Mouse (Mus musculus): ENCODE data around the gene Pappa. TPM values are rescaled to one million over a fixed set of nuclear protein-coding genes. Genes with fewer than 3 reads are reported as not detected.

The Pappa gene
- total RNA-seq, 1 experiment from 2014 or later: 1.1 TPM

DNA sequence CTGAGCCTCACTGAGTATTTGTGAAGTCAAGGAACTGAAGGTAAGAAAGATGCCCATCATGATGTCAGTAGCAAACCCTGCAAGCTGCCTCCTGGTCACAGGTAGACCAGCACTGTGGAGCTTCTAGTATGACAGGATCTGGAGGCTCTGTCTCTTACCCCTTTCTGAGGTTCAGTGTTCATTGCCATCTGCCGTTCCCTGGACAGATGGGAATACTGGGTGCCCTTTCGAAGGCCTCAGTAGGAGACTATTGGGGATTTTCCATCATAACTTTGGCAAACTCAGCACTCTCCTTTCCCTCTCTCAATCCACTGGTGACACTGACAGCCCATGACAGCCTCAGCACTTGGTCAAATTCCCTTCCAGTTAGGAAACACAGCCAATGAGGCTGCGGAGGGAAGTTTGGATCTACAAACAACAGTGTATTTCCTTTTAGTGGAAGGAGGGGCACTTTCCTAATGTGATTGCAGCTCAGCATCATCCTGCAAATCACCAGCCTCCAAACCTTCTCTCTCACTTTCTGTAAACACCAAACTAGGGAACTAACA lies 42.4 kb downstream of the Pappa start:
- DNase-seq: no peak

DNA sequence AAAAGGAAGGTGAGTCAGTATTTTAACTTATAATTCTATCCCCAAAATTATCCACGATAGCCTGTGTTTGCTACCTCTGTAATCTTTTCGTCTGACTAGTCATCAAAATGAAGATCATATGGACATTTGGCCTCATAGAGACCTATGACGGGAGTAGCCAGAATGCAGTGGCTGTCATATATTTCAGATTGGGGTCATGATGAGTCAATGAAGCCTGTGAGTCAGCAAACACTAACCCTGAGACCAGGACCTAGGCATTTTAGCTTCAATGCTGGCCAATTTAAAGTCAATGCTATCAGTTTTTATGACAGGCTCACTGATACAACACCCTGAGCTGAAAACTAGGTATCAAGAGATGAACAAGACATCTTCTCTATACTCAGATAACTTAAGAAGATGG lies 50.5 kb downstream of the Pappa start:
- no peak for DNase-seq

DNA sequence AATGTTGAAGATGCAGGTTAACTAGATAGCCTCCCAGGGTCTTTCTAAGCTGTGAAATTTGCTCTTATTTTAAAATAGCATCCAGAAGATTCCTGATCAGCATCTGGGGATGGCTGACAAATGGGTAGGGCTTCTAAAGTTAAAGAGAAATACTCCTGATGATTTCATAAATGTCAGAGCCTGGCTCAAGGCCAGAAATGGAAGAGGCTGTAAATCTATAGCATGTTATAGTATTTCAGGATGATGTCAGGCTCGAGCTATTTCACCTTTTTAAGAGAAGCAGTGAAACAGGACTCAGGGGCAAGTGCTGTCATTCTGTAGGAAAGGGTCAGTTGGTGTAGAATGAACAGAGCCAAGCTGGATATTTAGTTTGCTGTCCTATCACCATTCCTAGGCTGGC lies 54.2 kb downstream of the Pappa start:
- no peak for DNase-seq

DNA sequence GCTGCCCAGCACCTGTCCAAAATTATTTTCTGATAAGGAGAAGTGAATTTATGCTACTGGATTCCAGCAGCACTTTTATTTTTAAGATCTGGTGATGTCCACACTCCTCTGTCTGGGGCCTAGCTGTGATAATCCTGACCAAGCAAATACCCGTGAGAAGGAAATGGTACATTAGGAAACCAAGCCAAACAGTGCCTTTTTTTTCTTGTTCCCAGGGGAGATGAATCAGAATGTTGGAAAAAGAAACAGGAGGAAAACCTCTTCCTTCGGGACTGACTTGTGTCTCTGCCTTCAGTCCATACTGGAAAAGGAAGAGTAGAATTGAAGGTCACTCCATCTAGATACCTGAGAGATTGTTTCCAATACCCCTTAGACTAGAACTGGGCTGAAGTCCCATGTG lies 63.3 kb downstream of the Pappa start:
- DNase-seq: no peak

DNA sequence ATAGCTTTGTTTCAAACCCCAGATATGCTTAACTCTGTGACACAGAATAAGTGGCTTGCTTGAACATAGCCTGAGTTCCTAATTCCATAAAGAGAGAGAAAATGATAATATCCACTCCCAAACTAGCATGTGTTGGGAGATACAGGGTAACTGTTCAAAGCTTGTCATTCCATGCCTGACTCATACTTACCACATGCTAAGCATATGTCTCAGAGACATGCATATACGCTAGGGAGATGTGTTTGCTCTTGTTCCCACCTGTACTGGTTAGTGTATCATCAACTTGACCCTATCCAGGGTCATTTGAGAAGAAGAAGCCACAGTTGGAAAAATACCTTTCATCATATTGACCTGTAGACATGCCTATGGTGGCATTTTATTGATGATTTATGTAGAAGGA lies 63.7 kb downstream of the Pappa start:
- DNase-seq: no peak

DNA sequence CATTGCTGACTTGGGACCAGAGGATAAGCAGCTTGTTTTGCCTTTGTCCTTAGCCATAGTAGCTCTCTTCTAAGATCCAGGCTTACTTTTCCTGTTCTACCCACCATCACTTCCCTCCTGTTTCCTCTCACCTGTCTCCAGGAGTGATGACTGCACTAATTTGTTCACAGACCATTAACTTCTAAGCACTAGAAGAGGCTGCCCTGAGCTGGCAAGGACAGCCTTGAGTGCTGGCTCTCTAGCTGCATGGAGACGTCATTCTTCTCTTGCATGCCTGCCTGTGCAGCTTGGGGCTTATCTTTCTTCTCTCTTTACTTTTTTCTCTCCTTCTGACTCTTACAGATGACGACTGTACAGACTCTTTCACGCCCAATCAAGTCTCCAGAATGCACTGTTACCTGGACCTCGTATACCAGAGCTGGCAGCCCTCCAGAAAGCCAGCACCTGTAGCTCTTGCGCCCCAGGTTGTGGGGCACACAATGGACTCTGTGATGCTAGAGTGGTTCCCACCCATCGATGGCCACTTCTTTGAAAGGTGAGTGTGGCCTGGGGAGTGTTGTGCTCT lies 65.0 kb downstream of the Pappa start:
- no peak for DNase-seq

DNA sequence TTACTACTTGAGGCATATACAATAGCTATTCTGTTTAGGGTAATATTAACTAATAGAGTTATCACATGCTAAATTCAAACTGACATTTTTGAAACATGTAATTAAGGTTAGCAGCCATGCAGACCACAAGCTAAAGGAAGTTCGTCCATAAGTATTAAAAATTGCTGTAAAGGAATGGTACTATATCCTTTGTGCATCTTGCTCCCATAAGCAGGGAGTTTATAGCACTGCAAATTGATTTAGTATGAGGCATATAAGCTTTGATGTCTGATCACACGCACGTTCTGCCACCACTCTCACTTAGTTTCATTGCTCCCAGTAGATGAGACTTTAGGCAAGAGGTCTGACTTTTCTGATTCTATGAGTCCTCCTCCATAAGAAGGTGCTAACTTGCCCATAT lies 68.8 kb downstream of the Pappa start:
- no peak for DNase-seq

DNA sequence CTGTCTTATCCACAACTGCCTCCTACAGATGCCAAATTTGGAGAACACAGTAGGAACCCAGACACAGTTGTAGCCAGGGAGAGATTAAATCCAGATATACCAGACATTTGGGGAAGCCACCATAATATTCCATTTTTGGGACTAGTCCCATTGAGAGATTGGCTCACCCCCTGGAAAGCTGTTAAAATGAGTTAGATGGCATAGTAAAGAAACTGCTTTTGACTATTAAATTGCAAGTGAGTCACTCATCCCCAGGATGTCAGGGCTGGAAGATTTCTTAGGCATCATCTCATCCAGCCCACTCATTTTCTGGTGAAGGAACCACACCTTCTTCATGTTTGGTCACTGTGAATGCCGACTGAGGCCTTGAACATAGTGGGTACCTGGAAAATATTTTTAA lies 72.0 kb downstream of the Pappa start:
- no peak for DNase-seq

DNA sequence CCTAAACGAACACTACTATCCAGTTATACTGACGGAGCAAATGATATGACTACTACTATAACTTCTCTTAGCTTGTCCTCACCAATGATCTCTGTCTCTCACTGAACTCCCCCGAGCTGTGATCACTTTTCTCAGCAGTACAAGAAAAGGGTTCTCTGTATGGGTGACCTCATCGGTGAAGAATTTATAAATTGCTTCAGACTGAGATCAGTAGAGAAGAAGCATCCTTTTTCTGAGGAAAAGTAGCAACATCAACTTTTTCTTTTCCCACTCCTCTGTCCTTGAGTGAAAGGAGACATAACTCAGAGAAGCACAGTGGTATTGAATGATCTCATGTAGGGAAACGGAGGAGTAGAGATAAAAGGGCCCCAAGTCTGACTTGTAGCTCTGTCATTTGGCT lies 79.7 kb downstream of the Pappa start:
- DNase-seq: no peak

DNA sequence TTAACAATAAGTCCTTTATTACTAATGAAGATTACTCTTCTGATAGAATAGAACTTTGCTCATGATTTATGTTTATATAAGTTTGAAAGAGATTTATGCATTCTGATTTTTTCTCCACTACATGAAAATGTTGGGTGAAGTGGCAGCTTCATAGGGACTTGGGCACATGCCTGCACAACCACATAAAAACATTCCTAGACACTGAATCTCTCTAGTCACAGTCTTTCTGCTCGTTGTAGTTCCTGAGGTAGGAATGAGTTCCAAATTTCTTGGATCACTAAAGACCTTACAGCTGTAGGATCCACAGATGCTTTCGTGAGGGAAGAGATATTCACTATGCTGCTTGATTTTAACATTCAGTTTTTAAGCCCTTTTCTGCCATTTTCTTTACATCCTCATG lies 81.5 kb downstream of the Pappa start:
- no peak for DNase-seq

DNA sequence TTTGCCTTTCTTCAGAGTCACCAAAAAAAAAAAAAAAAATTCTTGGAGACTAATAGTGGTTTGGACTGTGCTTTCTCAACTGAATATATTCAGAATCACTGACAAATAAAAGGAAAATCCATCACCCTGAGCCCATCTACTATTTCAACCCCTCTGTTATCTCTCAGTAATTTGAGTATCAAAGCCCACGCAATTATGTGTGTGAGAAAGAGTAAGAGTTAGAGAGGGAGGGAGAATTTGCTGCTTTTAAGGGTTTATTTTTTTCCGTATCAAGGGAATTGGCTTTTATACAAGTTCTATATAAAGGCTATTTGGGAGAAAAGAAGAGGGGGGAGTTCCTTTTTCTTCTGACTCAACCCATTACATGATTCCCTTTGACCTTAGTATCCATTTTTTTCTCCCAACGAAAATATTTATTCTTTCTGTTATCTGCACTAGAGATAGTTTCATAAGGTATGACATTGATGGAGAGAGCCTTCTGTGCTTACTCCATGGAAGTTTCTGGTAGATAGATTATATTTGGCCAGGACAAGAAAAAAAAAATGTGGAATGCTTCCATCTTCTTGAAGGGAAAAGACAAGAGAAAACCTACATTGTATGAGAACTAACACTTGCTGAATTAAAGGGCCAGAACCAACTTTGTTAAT lies 85.5 kb downstream of the Pappa start:
- no peak for DNase-seq

DNA sequence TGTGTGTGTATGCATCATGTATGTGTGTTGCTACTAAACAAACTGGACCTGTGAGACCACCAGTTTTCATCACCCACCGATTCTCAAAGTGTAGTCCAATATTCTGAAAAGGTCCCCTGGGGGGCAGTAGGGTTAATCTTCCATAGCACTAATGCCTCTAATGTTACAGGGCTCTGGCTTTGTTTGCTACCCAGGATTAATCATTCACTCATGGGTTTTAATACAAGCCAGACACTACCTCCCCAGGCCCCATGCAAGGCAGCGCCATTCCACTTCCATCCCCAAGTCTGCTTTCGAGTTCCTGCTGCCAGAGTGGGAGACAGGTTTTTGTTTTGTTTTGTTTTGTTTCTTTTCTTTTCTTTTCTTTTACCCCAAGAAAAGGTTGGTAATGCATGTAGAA lies 92.7 kb downstream of the Pappa start:
- DNase-seq: no peak

DNA sequence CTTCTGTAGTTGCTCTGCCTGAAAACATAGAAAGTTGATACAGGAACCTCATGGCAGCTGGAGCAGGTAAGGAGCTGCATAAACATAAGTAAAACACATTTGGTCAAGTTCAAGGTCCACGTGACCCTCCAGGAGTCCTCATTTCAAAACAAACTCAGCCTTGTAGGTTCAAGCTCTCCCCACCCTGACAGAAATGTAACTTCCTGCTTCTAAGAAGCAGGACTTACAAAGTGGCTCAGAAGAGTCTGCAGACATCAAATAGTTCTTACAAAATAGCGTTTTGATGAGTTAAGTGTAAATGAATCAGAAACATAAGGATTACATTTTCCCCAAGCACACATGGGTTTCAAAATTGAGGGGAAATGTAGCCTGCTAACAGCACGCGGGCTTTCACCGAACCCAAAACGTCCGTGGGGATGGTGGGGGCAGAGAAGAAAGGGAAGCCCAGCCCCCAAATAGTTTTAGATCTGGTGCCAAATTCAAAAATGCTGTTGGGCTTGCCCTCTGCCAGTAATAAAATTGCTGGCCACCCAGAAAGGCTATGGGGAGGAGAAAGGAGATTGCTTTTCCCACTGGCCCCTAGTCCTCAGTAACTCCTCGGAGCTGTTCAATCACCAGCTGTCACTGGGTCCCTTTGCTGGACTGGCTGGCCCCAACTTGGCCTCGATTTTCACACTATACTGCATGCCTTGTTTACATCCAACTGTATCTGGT lies 93.8 kb downstream of the Pappa start:
- DNase-seq: no peak

DNA sequence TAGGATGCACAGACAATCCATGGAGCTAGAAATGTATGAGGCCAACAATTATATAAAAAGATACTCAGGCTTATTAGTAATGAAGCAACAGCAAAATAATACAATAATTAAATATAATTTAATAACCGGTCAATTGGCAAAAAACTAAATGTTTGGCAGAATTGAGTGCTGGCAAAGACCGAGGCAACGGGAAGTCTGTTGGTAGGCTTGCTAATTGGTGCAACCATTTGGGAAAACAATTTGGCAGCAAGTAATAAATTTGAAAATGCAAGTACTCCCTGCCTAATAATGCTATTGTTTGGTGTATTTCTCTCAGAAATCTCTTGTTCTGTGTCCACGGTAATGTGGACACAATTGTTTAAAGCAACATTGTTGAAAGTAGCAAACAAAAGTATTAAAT lies 99.9 kb downstream of the Pappa start:
- no peak for DNase-seq

DNA sequence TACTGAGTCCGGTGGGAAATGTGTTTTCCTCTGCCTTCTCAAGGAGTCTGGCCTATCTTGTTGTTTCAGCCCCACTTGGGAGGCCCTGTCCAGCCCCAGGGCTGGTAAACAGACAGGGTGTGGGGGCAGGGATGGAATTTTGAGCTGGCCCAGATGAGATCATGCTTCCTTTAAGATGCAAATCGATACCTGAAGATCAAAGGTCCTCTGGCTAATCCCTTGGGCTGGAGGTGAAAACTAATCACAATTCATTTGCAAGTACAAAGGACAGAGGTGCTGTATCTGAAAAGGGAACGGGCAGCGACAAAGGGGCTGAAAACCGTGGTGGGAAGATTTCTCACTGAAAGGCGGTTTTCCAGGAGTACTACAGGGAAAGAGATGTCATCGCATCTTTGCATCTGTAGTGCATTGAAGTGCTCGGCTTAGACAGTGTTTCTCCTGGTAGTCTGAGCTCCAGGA lies 114.6 kb downstream of the Pappa start:
- no peak for DNase-seq

DNA sequence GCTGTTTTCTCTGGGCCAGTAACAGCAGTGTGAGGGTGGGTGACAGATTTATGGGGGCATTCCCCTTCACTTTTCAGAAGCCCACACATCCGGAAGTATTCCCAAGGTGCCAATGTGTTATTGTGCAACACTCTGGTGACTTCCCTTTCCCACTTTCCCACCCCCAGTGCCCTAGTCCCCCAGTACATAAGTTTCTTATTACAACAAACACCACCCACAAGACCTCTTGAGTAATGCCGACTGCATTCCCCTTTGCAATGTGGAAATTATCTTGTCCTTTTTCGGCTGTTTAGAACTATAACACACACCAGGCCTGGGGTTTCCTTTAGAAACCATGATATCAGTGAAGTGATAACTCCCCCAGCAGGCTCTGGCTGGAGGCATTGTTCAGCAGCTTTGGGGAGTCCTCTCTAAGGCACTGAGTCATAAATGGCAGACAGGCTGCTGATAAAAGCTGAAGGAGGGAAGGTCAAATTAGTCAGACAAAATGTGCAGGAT lies 118.5 kb downstream of the Pappa start:
- peak; percentile 30 for DNase-seq

DNA sequence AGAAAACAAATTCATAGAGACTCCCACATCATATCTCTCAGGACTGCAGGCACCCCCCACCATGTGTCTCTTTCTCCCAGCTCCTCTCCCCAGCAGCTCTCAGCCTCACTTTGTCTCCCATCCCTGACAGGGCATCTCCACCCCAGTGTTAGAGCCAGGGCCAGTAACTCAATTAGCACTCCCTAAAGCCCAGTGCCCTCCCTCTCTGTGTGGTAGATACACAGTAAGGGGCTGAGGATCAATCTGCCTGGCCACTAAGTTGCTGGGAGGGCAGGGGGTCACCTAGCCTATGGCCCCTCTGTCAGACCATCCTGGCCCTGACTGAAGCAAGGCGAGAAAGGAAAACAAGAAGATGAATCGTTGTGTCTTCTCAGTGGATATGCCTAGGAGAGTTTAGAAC lies 119.3 kb downstream of the Pappa start:
- DNase-seq: peak; percentile 4

DNA sequence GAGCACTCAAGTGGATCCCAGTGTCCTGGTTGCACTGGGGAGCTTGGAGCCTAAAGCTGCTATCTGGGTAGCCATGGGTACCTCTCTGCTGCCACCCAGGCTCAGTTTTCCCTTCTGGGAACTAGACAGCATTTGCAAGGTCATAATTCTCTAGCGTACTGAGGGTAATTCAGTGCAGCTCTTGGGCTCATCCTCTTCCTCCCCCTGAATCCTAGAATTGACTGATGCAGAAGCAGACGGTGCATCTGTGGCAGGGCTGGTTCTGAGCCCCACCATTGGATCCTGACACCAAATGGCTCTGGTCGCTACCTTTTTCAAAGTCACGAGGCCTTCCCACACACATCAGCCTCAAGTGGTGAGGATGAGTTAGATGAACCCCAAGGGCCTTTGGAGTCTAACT lies 121.0 kb downstream of the Pappa start:
- no peak for DNase-seq

DNA sequence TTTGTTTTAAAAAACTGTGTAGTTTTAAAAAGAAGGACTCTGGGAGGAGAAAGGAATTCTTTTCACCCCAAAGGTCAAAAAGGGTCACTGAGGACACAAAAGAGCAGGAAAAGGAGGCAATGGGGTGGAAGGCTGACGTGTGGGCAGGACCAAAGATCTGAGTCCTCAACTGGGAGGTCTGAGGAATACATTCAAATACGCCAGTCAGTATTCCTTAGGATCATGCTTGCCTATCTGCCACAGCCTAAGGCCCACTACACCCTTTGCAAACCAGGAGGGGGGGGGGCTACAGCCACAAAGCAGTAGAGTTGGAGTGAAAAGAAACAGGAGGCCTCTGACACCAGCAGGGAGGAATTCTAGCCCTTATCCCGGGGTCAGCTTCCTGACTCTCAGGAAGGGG lies 121.5 kb downstream of the Pappa start:
- DNase-seq: no peak

DNA sequence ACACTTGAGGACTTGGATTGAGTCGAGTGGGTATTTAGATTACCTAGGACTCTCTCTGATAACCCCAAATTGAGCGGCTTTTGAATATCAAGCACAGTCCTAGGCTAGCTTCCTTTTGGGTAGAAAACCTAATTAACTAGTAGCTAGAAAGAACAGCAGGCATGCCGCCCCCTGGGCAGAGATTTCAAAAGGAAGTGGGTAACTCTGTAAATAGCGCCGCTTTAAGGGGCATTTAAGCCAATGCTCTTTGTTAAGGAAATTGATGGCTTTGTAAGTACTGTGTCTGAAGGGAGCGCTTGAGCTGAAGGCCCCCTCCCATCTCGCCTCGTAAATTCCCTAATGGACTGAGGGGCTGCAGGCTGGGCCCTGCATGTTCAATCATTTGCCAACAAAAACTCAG lies 128.2 kb downstream of the Pappa start:
- DNase-seq: no peak

DNA sequence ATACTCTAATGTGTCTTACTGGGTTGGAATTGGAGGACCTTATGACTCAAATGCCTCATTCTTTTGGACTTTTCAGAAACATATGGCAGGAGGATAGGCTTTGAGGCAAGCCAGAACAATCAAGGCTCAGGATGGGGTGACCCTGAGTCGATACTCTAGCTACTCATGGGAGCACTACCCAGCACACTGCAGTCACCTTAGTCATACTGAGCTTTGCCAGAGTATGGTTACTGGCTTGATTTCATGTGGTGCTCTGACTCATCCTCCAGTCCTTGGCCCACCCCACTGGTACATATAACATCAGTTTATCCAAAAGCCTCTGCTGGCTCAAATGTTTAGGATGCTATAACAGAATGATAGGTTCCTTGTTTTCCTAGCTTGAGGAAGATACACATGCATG lies 130.1 kb downstream of the Pappa start:
- DNase-seq: no peak

DNA sequence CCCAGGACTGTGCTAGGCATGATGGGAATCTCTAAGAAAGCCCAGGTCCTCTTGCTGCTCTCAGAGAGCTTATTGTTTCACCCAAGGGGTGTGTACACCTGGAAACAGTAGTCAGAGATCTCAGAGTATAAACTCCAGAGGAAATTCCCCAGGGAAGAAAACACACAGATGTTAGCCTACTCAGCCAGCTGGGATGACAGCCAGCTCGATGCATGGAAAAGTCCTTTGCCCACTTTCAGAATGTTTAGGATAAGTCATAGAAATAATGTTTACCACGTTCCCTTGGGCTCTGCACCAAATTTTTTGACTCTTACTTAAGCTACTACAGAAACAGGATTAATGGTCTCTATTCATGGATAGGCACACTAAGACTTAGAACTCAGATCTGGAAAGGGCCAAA lies 143.1 kb downstream of the Pappa start:
- no peak for DNase-seq

DNA sequence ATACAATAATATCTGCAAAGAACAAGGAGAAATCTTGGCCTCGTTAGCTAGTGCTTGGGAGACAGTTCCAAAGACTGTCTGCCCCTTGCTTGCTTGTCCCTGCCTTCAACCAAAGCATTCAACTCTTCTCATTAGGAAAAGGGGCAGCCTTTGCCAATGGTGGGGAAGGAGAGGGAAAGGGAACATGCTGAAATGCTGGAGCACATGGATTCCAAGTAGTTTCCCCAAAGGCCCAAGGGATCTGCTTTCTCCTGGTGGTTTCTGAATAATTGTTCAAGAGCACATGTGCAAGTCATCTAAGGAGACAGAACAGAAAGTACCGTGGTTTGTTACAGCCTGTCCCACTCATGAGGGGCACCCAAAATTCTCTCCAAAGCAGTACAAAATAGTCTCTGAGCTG lies 146.0 kb downstream of the Pappa start:
- no peak for DNase-seq

DNA sequence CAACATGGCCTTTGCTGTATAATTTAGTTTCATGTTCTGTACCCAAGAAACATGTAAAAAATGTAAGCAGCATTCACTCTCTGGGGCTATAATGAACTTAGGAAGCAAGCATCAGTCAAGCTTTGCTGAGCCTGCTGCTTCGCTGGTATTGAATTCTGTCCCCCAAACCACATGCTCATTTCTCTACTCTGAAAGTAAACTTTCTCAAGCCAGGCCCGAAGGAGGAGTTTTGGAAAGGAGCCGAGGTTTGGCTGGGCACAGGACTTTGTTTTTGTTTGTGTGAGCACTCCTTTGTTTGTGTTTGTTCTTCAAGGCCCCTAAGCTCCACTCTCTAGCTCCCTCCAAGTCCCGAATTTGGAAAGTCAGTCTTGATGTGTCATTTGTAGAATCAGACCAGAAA lies 148.3 kb downstream of the Pappa start:
- DNase-seq: no peak
